Mouse (Mus musculus): ENCODE measurements at regions not wholly inside any gene's neighbourhood (a gene's known extent, or its start where the extent isn't known, plus 50 kb on each side); places are given as distances from the start of the nearest gene placed in this dataset.
A peak's percentile ranks its signal among the peaks of the same experiment; 100 is the strongest.

DNA sequence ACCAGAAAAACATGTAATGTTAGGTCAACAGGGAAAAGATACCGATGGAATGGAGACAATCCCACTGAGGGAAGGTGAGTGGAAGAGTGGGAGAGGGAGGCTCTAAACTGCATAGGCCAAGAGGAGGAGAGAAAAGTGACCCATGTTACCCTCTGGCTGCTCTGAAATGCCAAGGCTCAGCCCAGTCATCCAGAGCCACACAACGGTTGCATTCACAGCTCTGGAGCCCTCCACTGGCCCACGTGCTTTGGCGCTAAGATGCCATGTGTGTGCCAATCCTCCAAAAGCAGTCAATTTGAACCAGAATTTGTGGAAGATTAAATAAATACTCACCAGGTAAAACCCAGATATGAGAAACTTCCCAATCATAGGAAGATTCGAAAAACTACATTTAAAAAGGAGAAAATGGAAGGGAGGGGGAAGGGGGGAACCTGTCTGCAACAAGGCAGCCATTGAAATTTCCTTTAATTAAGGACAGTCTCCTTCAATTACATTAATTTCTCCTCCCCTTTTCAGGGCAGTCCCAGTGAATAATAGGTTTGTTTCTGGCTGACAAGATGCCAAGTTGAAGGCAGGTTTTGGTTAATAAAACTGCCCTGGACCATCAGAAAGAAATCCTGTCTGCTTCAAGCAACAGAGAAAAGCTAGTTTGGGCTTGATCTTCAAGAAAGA is 332.5 kb downstream of the Sorl1 start:
- no peak overlapping the region for H3K4me3 ChIP-seq
- WGBS: 87% methylated on average over 5 of the region's 5 CpGs
- peak overlapping the region; percentile 53; the same call in 1 of the 2 replicates for H3K27ac ChIP-seq
- no peaks in the 10 kb centered on the region for H3K9me3 ChIP-seq (replicated peaks)
- peaks cover 48% of the 10 kb centered on the region for H3K4me1 ChIP-seq
- H3K36me3 ChIP-seq: no peaks in the 10 kb centered on the region
- DNase-seq (ENCODE audit: low spot score): no peak
- H3K27me3 ChIP-seq (ENCODE audit: low read depth, poor library complexity, severe bottlenecking): no peaks in the 10 kb centered on the region

GRCm38 (mm10) chr9:41785131-41785530 is 339.0 kb downstream of the Sorl1 start:
- Histone ChIP-seq H3K9me3 (replicated peaks) (no peaks in the 10 kb centered on the region), H3K36me3 (no peaks in the 10 kb centered on the region), H3K27ac (no peak overlapping the region), H3K4me1 (peaks cover 10% of the 10 kb centered on the region), H3K27me3 (ENCODE audit: low read depth, poor library complexity, severe bottlenecking) (no peaks in the 10 kb centered on the region), H3K4me3 (no peak overlapping the region)
- no peak for DNase-seq (ENCODE audit: low spot score)
- WGBS: 74% methylated on average over 3 of the region's 3 CpGs

- no peak overlapping the region for H3K4me3 ChIP-seq
- no peak for DNase-seq (ENCODE audit: low spot score)
- WGBS: 89% methylated on average over 8 of the region's 8 CpGs
- 0 out of 2 replicates have a peak, but pooled peaks cover 3% of the 10 kb centered on the region for H3K4me1 ChIP-seq
- H3K27ac ChIP-seq: no peak overlapping the region
- no peaks in the 10 kb centered on the region for H3K27me3 ChIP-seq (ENCODE audit: low read depth, poor library complexity, severe bottlenecking)
- H3K9me3 ChIP-seq (replicated peaks): no peaks in the 10 kb centered on the region
- no peaks in the 10 kb centered on the region for H3K36me3 ChIP-seq
These were observed 351.7 kb downstream of the Sorl1 start for GRCm38 (mm10) chr9:41772281-41772902.

- Histone ChIP-seq H3K4me1 (peaks cover 7% of the 10 kb centered on the region), H3K9me3 (replicated peaks) (no peaks in the 10 kb centered on the region), H3K36me3 (no peaks in the 10 kb centered on the region), H3K4me3 (no peak overlapping the region), H3K27ac (no peak overlapping the region; the same call in 1 of the 2 replicates), H3K27me3 (ENCODE audit: low read depth, poor library complexity, severe bottlenecking) (no peaks in the 10 kb centered on the region)
- WGBS: 63% methylated on average over 1 of the region's 1 CpGs
- DNase-seq (ENCODE audit: low spot score): no peak
These were observed 352.8 kb downstream of the Sorl1 start for GRCm38 (mm10) chr9:41771276-41771675.

DNA sequence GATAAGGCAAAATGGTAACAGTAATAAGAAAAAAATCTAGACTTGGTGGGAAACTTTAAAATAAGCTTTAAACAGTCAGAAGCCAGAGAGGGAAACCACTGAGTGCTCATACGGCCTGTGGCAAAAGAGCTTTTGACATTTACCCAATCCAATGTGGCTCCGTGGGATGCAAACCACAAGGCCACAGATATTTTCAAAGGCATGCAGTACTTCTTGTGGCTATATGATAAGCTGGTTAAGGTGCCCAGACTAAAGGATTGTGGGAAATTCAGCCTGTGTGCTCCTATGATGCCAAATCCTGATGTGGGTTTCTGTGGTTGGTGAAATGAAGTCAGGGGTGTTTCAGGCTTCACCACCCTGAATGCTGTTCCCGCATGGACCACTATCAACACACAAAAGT is 355.8 kb downstream of the Sorl1 start:
- WGBS: 94% methylated on average over 3 of the region's 3 CpGs
- no peaks in the 10 kb centered on the region for H3K9me3 ChIP-seq (replicated peaks)

GRCm38 (mm10) chr9:41766533-41766920 is 357.6 kb downstream of the Sorl1 start:
- peak; percentile 74 for DNase-seq (ENCODE audit: low spot score)
- H3K4me1 ChIP-seq: peaks cover 16% of the 10 kb centered on the region
- no peaks in the 10 kb centered on the region for H3K36me3 ChIP-seq
- H3K27me3 ChIP-seq (ENCODE audit: low read depth, poor library complexity, severe bottlenecking): no peaks in the 10 kb centered on the region
- no peaks in the 10 kb centered on the region for H3K9me3 ChIP-seq (replicated peaks)
- 28% methylated on average over 4 of the region's 4 CpGs for WGBS
- peak overlapping the region; percentile 84 for H3K27ac ChIP-seq
- H3K4me3 ChIP-seq: no peak overlapping the region

More for the DNA sequence above, 355.8 kb downstream of the Sorl1 start:
- H3K36me3 ChIP-seq: no peaks in the 10 kb centered on the region
- H3K4me1 ChIP-seq: peaks cover 16% of the 10 kb centered on the region
- no peak for DNase-seq (ENCODE audit: low spot score)
- H3K4me3 ChIP-seq: no peak overlapping the region
- H3K27ac ChIP-seq: no peak overlapping the region
- no peaks in the 10 kb centered on the region for H3K27me3 ChIP-seq (ENCODE audit: low read depth, poor library complexity, severe bottlenecking)

DNA sequence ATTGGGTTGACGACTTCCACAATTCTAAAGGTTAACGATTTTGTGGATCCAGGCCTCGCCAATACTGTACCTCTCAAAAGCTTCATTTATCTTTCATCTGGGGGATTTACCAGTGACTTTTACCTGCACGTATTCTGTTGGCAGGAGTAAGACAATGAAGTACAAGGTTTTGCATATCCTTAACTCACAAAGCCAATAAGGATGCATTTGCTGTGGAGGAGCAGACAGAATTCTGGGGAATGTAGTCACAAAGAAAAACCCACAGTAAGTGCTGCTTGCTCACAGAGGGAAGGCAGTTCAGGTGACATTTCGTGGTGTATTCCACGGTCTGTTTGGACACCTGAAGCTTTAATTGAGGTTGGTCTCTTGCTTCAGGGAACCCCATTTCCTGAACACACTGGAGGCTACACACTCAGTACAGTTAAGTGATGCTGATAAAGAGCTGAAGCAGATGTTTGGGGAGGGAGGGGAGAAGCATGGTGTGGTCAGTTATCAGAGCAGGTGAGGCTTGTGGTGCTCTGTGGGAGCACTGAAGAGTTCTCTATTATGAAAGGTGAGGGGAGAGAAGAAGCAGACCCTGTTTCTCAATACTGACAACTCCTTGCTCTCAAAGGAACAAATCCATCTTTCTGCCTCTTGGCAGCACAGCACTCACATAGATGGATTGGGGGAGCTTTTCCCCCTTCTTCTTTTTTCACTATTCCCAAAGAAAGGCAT is 358.1 kb downstream of the Sorl1 start:
- Histone ChIP-seq H3K9me3 (replicated peaks) (no peaks in the 10 kb centered on the region), H3K27ac (peak overlapping the region; percentile 84), H3K36me3 (no peaks in the 10 kb centered on the region), H3K4me3 (no peak overlapping the region), H3K4me1 (peaks cover 13% of the 10 kb centered on the region), H3K27me3 (ENCODE audit: low read depth, poor library complexity, severe bottlenecking) (no peaks in the 10 kb centered on the region)
- no peak for DNase-seq (ENCODE audit: low spot score)
- 83% methylated on average over 6 of the region's 6 CpGs for WGBS

DNA sequence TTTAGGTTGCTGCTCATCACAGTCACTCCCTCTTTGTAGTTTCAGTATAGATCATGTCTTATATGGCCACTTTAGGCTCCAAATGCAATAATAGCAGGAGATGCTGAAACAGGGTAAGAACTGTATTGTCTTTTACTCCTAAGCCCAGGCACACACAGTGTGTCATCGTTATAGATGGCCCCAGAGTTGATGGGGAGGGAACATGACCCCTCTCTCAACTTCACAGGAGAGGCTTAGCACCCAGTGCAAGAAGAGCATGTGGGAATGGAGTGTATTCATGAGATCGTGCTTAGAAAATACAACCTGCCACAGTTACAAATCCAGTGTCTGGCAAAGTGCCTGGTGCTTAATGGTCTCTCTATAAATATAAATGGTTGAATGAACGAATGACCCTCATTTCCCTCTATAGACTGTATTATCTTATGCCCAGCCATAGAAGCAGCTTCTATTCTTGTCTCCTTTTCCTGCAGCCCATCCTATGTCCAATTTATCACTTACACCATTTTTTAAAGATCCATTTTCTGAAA is 363.0 kb downstream of the Sorl1 start:
- no peaks in the 10 kb centered on the region for H3K36me3 ChIP-seq
- peaks cover 7% of the 10 kb centered on the region for H3K4me1 ChIP-seq
- no peaks in the 10 kb centered on the region for H3K9me3 ChIP-seq (replicated peaks)
- 83% methylated on average over 3 of the region's 3 CpGs for WGBS
- H3K4me3 ChIP-seq: no peak overlapping the region
- H3K27me3 ChIP-seq (ENCODE audit: low read depth, poor library complexity, severe bottlenecking): no peaks in the 10 kb centered on the region
- no peak for DNase-seq (ENCODE audit: low spot score)
- H3K27ac ChIP-seq: no peak overlapping the region

DNA sequence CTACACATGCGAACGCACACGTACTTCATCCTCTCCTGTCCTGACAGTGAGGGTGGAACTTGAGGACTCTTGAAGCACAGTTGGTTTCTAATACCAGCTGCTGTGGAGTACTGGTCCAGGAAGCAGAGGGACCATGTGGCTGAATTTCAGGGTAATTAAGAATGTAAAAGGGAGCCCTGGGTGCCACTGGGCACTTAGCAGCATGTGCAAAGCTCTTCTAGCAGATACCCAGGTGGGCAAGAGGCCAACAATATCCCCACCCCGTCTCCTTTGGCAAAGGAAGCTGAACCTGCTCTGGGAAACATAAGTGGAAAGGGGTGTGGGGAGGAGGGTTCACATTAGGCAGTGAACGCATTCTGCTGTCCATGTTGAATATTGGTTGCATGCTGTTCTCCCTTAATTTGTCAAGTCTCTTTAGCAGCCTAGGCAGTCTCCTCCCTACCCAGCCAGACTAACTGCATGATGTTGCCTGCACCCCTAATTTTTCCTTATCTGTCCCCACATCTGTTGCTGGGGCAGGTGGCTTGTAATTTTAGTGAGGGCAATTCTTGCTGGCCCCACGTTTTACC is 369.6 kb downstream of the Sorl1 start:
- H3K36me3 ChIP-seq: no peaks in the 10 kb centered on the region
- DNase-seq (ENCODE audit: low spot score): no peak
- no peaks in the 10 kb centered on the region for H3K27me3 ChIP-seq (ENCODE audit: low read depth, poor library complexity, severe bottlenecking)
- no peaks in the 10 kb centered on the region for H3K9me3 ChIP-seq (replicated peaks)
- WGBS: 78% methylated on average over 6 of the region's 6 CpGs
- no peak overlapping the region for H3K4me3 ChIP-seq
- no peak overlapping the region for H3K27ac ChIP-seq
- H3K4me1 ChIP-seq: no peaks in the 10 kb centered on the region

GRCm38 (mm10) chr9:41745979-41746647 is 378.0 kb downstream of the Sorl1 start:
- H3K4me1 ChIP-seq: no peaks in the 10 kb centered on the region
- H3K27me3 ChIP-seq (ENCODE audit: low read depth, poor library complexity, severe bottlenecking): no peaks in the 10 kb centered on the region
- H3K36me3 ChIP-seq: no peaks in the 10 kb centered on the region
- no peak overlapping the region for H3K4me3 ChIP-seq
- 85% methylated on average over 5 of the region's 5 CpGs for WGBS
- H3K9me3 ChIP-seq (replicated peaks): no peaks in the 10 kb centered on the region
- no peak overlapping the region for H3K27ac ChIP-seq
- DNase-seq (ENCODE audit: low spot score): no peak

GRCm38 (mm10) chr9:41741500-41741899 is 382.6 kb downstream of the Sorl1 start:
- Histone ChIP-seq H3K36me3 (no peaks in the 10 kb centered on the region), H3K4me3 (no peak overlapping the region), H3K9me3 (replicated peaks) (no peaks in the 10 kb centered on the region), H3K27me3 (ENCODE audit: low read depth, poor library complexity, severe bottlenecking) (no peaks in the 10 kb centered on the region), H3K27ac (no peak overlapping the region), H3K4me1 (peaks cover 14% of the 10 kb centered on the region)
- WGBS: 91% methylated on average over 5 of the region's 5 CpGs
- DNase-seq (ENCODE audit: low spot score): no peak

DNA sequence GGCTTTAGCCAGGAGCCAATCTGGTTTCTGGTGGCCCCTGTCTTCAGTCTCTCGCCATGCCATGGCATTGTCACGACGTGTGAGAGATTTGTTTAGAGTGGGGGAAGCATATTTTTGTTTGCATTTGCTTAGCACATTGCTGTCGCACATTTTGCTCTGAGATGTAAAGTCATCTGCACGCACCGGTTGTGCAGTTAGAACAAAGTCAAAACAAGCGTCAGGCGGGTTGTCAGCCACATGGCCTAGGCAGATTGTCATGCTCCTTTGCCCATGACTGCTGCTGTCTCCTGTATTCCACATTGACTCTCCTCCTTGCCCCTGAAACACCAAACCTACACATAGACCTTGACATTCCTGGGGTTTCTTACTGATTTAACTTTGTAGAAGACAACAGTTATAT is 383.6 kb downstream of the Sorl1 start:
- peaks cover 24% of the 10 kb centered on the region for H3K4me1 ChIP-seq
- H3K4me3 ChIP-seq: no peak overlapping the region
- WGBS: 93% methylated on average over 8 of the region's 8 CpGs
- H3K36me3 ChIP-seq: no peaks in the 10 kb centered on the region
- H3K9me3 ChIP-seq (replicated peaks): no peaks in the 10 kb centered on the region
- no peaks in the 10 kb centered on the region for H3K27me3 ChIP-seq (ENCODE audit: low read depth, poor library complexity, severe bottlenecking)
- DNase-seq (ENCODE audit: low spot score): no peak
- H3K27ac ChIP-seq: no peak overlapping the region
